Mouse (Mus musculus): ENCODE data around the gene Gpnmb.

GRCm38 (mm10) chr6:49047848-49048247 lies 11.5 kb downstream of the Gpnmb start:
- TF ChIP-seq CTCF (IDR thresholded peaks at IDR 0.05; ENCODE audit: control insufficient read depth, insufficient read depth, low read length) (no peak), POLR2A (IDR thresholded peaks at IDR 0.05; ENCODE audit: borderline replicate concordance, control insufficient read depth, low read depth, low read length) (no peak)
